Mouse (Mus musculus): ENCODE data around the gene Hectd4.

DNA sequence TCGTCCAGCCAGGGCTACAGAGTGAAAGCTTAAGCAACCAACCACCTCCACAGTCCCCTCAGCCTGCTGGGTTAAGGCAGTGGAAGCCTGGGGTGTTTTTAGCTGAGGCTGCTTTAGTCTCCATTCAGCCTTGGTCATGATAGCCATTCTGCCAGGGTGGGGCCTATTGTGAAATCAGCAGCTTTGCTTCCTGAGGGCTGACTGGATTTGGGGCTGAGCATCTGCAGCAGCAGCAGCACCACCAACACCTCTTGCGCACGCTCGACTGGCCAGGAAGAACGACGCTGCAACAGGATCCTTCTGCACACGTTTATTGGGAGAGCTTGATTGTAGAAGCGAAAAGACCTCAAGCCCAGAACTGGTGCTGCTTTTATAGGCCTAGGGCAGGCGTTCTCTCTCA is 63.0 kb downstream of the Hectd4 start:
- TF ChIP-seq CTCF (IDR thresholded peaks at IDR 0.05; ENCODE audit: low read depth) (no peak), EP300 (IDR thresholded peaks at IDR 0.05; ENCODE audit: low read depth) (no peak)

Measured in liver, postnatal 0 days (tissue).